Mouse (Mus musculus) forebrain, embryonic 16.5 days (tissue): ENCODE measurements at regions not wholly inside any gene's neighbourhood (a gene's known extent, or its start where the extent isn't known, plus 50 kb on each side); places are given as distances from the start of the nearest gene placed in this dataset.

Experiments
- ATAC-seq: fragments of 200-750 bp; cut with Nextera tagmentation; 2 replicates; pipeline ENCODE4 v1.8.0; 2017; ENCODE audit warnings: mild to moderate bottlenecking, moderate library complexity
- H3K27ac ChIP-seq: fragments of 300-500 bp; sonication (generic); 2 replicates; pipeline ENCODE4 v1.5.1; 2014; ENCODE audit warnings: low read length, control low read depth
- H3K27me3 ChIP-seq: fragments of 300-500 bp; sonication (generic); replicated peaks from 2 replicates; pipeline ENCODE4 v1.6.1; 2014; ENCODE audit warnings: low read length; ENCODE audit not compliant: control insufficient read depth, insufficient read depth
- H3K36me3 ChIP-seq: fragments of 300-500 bp; sonication (generic); 2 replicates; pipeline ENCODE4 v1.6.1; 2014; ENCODE audit not compliant: control insufficient read depth, insufficient read depth
- H3K4me1 ChIP-seq: fragments of 300-500 bp; sonication (generic); replicated peaks from 2 replicates; pipeline ENCODE4 v1.6.1; 2014; ENCODE audit warnings: low read length; ENCODE audit not compliant: control insufficient read depth, insufficient read depth
- H3K4me2 ChIP-seq: fragments of 300-500 bp; sonication (generic); 2 replicates; pipeline ENCODE4 v1.6.1; 2014; ENCODE audit warnings: mild to moderate bottlenecking, low read length, control low read depth
- H3K4me3 ChIP-seq: fragments of 300-500 bp; sonication (generic); replicated peaks from 2 replicates; pipeline ENCODE4 v1.5.1; 2014; ENCODE audit warnings: mild to moderate bottlenecking, low read length, control low read depth
- H3K9ac ChIP-seq: fragments of 300-500 bp; sonication (generic); replicated peaks from 2 replicates; pipeline ENCODE4 v1.6.1; 2014; ENCODE audit warnings: low read depth, low read length, control low read depth
- H3K9me3 ChIP-seq: fragments of 300-500 bp; sonication (generic); 2 replicates; pipeline ENCODE4 v1.6.1; 2016; ENCODE audit warnings: low read length; ENCODE audit not compliant: control insufficient read depth
- WGBS: fragments of 180-500 bp; shearing (Covaris S2); extraction: QIAGEN DNeasy Blood & Tissue Kit; methylation state at CpG from one replicate; pipeline ENCODE4 v1.1.7; 2014; 5-methylcytosine and 5-hydroxymethylcytosine counted together

DNA sequence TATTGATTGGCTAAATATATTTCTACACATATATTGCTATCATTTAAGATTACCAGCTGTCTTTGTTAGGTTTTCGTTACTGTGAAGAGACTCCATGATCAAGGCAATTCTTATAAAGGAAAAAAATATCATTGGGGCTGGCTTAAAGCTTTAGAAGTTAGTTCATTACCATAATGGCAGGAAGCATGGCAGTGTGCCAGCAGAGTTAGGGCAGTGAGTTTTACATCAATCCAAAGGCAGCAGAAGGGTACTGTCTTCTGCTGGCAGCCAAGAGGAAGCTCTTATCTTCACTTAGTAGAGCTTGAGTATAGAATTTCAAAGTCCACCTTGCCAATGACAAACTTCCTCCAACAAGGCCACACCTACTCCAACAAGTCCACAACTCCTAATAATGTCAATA is 1744.6 kb upstream of the Adgrl3 start:
- Histone ChIP-seq H3K36me3 (no peaks in the 10 kb centered on the region), H3K9ac (no peak overlapping the region), H3K27ac (no peak overlapping the region), H3K9me3 (no peaks in the 10 kb centered on the region), H3K4me2 (no peak overlapping the region), H3K4me3 (no peak overlapping the region), H3K27me3 (no peaks in the 10 kb centered on the region), H3K4me1 (no peaks in the 10 kb centered on the region)
- no peak for ATAC-seq
- WGBS = 25% methylated on average over 1 of the region's 1 CpGs

DNA sequence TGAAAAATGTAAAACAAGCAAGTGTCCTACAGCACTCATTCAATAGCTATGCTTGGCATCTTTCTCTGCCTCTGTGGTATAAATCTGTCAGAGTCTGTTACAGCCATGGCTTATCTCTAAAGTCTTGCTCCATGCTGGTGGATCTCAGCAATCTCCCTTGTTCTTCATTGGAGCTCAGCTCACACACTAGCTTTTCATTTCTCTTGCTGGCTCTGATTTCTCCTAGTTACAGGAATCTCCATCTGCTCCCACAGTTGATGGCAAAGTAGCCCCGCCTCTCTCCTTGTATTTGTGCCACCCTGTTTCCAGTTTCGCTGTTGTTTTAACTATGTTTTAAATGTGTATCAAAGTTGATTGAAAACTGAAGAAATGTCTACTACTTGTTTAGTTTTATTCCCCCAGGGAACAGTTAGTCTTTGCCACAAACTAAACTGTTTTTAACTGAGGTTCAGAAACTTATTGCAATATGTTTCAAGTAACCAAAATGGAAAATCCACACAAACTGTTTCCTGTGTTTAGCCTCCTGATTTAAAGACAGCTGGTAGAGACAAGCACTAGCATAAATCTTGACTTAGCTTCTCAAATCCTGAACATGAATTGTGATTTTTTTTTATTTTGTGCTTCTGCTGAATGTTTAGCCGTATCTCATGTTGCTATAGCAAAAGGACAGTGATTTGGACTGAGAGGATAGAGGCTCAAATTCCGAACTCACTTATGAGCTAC is 1719.8 kb upstream of the Adgrl3 start:
- Histone ChIP-seq H3K4me2 (no peak overlapping the region), H3K4me3 (no peak overlapping the region), H3K27ac (no peak overlapping the region), H3K9me3 (no peaks in the 10 kb centered on the region), H3K36me3 (no peaks in the 10 kb centered on the region), H3K4me1 (no peaks in the 10 kb centered on the region), H3K9ac (no peak overlapping the region), H3K27me3 (no peaks in the 10 kb centered on the region)
- 79% methylated on average over 4 of the region's 4 CpGs for WGBS
- peak; percentile 75 for ATAC-seq

DNA sequence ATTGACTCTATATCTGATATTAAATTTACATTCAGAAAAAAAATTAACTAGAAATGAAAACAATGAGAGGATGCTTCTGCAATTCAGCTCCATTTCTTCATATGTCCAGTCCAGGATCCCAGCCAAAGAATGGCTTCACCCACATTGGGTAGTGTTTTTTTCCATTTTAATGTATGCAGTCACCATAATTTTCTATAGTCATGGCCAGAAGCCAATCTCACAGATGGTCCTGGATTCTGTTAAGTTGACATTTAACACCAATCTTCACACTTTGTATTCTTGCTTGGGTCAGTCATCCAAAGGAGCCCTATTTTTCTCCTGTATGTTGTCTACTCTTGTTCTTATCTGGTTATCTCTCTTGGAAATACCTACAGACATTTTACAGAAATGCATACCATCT is 1713.8 kb upstream of the Adgrl3 start:
- Histone ChIP-seq H3K36me3 (no peaks in the 10 kb centered on the region), H3K27ac (no peak overlapping the region), H3K27me3 (no peaks in the 10 kb centered on the region), H3K4me1 (no peaks in the 10 kb centered on the region), H3K4me2 (no peak overlapping the region), H3K9me3 (no peaks in the 10 kb centered on the region), H3K9ac (no peak overlapping the region), H3K4me3 (no peak overlapping the region)
- no peak for ATAC-seq
